Mouse (Mus musculus): ENCODE results near the gene Kcnk3.
A peak's percentile ranks its signal among the peaks of the same experiment; 100 is the strongest.

Kcnk3 gene

DNA sequence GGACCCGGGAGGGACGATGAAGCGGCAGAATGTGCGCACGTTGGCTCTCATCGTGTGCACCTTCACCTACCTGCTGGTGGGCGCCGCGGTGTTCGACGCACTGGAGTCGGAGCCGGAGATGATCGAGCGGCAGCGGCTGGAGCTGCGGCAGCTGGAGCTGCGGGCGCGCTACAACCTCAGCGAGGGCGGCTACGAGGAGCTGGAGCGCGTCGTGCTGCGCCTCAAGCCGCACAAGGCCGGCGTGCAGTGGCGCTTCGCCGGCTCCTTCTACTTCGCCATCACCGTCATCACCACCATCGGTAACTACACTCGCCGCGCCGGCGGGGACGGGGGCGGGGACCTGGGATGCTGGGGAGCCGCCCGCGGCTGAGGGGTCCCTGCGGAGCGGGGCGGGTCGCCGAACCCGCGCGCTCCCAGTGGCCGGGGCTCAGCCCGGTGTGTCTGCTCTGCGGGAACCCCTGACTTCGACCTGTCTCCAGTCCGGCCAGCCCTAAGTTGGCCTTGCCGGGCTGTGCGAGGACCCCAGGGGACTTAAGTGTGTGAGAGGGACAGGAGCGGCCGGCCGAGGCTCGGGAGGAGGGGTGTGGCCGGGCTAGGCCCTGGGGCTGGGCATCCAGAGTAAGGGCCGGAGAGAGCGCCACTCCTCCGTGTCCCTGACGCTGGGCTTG is 465 bp downstream of the Kcnk3 start:
- DNase-seq: peak; percentile 54 to 70

DNA sequence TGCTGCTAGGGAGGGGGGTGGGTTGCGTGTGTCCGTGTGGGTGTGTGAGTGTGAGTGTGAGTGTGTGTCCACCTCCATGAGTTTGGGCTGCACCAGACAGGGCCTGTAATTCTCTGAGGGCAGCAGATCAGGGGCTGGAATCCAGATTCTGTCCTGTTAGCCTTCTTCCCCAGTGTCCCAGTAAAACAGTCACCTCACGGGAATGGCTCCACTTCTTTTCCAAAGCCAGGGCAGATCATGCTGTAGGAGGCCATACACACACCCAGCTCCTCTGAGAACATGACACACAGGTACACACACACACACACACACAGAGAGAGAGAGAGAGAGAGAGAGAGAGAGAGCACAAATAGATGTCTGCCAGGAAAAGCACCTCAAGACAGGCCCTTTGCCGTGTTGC is 1.1 kb downstream of the Kcnk3 start:
- no peak for DNase-seq

DNA sequence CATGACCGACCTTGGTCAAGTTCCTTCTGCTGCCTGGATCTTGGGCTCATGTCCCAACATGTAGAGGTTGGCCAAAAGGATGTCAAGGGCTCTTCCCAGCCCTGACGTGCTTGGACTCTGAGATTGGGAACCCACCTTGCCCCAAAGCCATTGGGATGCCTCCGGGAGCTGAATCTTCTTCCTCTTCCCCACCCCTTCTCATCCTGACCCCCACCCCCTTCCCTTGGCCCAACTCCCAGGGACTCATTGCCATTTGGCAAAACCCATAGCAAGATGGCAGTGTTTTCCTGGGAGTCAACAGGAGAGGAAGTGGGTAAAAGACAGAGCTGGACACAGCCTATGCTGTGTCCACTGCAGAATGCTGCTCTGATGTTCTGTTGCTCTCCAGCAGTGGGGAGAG is 1.6 kb downstream of the Kcnk3 start:
- no peak for DNase-seq

DNA sequence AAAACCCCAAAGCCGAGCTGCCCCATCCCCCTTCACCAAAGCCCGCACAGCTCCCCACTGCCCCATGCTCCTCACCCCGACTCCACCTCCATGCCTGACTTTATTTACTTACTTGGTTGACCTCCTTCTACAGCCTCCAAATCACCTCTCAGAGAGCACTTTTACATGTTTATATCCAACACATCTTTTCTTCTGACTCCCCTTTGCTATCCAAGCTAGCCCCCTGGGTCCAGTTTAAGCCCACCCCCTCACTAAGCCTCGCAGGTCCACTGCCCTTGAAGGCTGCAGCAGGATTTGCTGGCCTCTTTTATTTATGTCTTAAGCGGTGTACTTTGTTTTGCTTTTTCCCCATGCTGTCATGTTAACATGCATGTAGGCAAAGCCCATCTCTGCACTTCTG is 2.3 kb downstream of the Kcnk3 start:
- DNase-seq: no peak

DNA sequence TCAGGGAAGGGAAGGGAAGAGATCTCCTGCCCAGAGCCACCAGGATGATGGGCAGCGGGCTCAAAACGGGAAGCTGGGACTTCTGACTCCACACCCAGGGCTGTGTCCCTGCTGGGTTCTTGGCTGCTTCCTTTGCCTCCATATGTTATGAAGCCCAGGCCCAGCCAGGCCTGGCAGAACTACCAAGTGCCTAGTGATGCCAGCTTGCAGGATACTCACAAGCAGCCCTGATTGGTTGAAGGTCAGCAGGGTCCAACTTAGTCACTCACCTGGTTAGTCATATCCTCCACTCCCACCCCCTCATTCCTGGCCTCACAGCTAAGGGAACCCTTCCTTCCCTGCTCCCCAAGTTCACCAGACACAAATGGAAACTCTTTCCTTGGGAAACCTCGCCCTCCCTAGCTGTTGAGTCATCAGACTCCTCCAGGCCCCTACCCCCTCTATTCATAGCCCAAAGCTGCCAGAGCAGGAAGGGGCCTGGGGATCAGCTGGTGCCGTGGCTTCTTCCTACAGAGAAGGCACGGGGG is 3.3 kb downstream of the Kcnk3 start:
- DNase-seq: no peak

DNA sequence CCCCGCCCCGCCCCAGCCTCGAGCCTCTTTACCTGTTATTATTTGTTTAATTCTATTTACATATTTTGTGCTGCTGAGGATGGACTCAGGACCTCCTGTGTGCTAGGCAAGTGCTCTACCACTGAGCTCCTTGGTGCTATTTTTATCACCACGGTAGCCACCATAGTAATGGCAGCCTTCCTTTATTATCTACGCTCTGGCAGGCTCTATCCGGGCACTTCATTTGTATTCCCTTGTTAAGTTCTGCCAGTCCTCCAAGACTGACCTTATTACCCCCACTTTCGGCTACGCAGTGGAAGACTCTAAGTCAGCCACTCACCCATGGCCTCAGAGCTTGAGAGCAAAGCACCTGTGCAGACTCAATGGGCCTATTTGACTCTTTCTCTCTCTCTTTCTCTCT is 3.8 kb downstream of the Kcnk3 start:
- DNase-seq: no peak

DNA sequence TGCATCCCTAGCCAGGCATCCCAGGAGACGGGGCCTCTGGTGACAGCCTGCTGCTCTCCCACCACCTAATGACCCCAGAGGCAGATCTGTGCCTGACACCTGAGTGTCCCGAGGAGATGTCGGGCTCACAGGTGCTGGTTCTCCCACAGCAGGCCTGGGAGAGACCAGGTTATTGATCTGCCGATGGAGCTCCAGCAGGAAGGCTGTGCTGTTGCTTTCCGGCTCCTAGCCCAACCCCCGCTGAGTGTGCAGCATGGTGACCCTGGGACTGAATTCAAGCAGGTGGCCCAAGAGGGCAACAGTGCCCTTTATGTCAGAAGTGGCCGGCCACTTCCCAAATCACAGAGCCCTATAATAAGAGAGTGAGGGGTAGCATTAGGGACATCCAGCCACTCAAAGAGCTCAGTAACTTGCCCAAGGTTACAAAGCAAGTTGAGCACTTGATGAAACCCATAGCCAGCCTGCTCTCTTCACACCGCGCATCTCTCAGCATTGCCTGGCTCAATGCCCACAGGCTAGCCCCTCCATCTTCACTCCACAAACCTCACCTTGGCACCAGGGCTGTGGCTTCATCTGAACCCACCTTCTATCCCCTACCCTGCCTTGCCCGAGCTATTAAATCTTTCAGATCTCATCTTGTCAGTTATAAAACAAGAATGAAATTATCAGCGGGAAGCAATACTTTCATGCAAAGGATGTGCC is 4.5 kb downstream of the Kcnk3 start:
- no peak for DNase-seq

DNA sequence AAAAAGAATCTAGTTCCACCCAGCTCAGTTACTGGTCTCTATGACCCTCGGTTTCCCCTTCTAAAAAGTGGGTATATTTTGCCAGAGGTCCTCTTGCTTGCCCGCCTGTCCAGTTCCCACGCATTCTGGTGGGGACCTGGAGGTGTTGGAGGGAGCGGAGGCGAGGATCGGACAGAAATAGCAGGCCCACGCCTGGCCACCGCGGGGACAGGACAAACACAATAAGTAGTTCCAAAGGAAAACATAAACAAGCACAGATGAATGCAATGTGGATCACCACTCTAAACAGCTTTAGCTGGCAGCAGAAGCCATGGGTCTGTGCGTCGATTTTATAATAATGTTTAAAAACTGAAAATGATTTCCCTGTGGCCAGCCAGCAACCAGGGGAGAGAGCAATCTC is 5.4 kb downstream of the Kcnk3 start:
- DNase-seq: no peak

DNA sequence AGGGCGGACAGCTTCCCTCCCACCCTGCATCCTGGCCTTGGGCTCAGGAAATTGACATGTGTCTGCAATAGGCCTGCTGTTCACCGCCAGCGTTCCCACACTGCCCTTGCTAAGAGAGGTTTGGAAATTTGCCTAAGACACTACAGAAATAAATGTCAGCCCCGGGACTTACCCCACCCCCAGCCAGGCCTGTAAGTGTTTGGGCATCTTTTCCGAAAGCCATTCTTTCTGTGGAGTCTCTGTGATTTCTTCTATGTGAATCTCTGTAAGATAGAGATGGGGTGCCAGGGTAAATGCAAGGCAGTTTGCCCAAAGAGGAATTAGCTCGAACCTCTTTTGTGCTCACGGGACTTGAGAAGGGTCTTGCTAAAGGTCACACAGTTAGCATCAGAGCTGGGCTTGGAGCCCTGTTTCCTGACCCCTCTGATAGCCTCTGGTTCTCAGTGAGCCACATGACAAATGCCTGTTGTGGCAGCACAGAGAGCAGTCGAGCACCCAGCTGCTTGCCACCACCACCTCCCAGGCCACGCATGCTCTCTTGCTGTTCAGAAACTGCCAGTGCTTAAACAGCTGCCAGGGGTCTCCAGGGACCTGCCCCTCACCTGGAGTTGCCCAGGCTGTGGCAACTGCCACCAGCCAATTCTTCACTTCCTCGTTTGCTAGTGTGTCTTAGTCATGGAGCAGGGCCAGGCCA is 6.0 kb downstream of the Kcnk3 start:
- peak; percentile 27 to 28 for DNase-seq

DNA sequence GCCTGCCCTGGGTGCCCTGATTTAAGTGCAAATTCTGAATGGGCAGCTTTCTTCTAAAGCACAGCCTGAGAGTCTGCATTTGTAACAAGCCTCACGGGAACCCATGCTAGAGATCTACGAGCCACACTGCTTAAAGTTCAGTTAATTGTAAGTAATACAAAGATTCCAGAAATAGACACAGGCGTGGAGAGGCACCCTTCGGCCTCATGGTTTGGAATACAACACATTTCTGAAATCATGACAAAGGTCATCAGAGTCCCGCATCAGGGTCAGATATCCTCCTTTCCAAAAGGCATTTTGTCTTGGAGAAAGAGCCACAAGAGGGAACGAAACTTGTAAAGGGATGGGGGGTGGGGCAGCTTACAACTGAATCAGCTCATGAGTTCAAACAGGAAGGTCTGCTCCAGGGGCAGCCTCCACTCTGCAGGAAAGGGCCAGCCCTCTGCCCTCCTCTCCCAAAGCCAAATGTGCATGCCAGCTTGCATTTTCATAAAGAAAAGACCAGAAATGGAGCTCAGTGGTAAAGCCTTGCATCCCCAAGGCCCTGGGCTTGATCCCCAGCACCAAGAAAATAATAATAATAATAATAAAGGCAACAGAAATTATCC is 7.1 kb downstream of the Kcnk3 start:
- DNase-seq: no peak

DNA sequence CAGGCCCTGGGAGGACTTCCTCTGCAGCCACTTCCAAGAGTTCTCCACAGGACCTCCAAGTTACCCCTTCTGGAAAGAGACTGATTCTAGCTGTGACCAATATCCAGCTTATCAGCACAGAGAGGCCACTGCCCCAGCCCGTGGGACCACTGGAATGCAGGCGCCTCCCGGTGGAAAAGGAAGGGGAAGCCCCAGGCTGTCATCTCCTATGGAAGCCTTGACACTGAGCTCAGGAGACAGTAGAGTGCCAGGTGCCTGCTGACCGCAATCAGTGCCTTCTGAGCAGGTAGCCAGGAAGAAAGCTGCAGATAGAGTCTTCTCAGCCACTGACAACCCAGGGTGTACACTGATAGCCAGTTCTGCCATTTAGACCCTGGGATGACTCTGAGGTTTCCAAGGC is 13.4 kb downstream of the Kcnk3 start:
- DNase-seq: peak; percentile 23 to 47

DNA sequence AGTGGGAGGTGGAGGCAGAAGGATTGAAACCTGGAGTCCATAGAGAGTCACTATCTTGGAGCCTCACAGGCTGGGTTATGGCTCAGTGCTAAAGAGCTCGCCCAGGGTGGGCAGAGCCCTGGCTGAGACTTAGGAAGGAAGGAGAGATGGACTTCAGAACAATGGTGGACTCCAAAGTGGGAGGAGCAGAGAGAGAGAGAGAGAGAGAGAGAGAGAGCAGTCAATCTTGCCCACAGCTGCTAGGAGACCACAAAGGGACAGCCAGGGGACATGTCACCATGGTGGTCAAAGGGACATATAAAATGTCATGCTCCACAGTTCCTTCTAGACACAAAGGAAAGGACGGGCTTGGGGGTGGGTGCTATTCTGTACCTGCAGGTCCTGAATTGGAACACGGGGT is 15.3 kb downstream of the Kcnk3 start:
- DNase-seq: no peak

DNA sequence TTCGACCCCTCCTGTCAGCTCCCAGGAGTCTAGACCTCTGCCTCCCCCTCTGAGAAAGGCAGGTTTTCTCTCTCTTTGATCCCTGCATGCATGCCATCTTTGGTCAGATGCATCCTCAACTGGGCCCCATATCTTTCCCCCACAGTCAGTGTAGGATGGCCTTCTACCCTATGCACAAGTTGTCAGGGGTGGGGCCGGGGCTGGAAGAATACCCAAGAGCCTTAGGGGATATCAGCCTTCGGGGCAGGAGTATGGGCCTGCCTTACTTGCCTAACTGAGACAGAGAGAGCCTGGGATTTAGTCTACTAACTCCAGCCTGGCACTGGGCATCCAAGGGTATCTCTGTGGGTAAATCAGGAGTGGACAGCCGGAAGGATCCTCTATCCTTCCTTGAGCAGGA is 16.0 kb downstream of the Kcnk3 start:
- no peak for DNase-seq

DNA sequence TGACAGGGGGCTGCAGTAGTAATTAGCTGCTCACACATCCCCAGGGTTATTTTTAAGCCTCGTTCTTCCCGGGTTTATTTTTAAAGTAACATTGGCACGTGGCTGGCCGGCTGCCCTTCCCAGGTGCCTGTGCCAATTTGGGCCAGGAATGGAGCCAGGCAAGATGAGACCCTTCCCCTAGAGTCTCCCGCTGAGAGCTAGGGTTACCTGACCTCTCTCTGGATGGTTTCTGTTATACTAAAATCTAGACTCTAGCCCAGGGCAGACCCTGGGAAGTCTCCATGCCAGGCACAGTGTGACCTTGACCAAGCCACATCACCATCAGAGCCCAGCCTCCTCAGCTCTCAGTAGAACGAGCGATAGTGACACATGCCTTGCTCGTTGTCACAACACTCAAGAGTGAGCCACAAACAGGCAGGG is 16.8 kb downstream of the Kcnk3 start:
- DNase-seq: no peak

DNA sequence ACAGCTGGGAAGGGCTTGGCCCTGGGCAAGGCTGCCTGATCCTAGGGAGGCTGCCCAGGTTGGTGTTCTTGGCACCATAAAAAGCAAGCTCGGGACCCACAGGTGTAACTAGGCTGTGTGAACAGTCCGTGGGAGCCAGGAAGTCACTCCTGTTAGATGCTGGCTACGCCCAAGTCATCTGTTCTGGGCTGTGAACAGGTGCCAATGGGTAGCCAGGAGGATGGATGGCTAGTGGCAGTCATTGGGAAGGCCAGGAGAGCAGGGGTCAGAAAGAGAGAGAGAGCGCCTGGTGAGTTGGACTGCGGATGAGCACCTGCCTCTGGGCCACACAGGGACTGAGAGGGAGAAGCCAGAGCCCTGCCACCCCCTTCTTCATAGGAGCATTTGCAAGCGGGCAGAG is 17.7 kb downstream of the Kcnk3 start:
- DNase-seq: no peak

DNA sequence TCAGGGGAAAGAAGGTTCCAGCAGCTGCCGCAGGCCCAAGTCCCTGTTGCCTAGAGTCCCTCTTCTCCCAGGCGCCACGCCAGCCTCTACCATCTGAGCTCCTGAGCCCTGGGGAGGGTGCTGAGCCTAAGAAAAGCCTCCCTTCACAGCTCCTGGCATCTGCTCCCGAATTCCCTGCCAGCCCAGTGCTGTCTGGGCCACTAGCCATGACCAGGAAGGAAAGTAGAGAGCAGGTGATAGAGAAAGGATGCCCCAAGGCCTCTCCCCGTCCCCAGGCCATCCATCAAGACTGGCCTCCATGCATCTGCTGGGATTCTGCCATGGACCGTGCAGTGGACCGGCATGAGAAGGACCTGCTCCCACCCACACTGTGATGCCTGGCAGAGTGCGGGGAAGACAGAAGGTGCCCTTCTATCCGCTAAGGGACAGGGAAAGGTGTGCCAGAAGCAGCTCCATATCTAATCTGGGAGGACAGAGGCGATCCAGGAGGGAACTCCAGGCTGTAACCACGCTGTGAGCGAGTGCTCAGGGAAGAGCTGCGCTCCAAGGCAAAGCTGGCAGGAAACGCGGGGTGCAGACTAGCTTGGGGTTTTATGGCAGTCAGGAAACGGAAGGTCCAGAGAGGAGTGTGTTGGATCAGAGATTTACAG is 18.6 kb downstream of the Kcnk3 start:
- peak in 1 of 2 experiments; percentile 33 for DNase-seq

DNA sequence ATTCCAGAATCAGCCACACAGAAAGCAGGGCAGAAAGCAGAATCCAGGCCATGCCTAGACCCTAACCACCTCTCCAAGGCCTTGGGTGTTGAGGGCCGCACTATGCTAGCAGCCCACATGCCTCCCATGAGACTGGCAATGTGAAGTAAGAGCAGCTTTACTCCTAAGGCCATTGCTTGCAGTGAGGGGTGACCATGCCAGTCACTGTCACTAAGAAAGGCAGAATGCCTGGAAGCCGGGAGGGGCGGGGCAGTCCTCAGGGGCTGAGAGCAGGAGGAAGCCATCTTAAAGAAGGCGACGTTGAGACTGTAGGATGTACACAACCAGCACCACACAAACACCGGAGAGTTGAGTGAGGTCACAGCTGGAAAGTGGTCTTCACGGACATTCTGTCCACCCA is 21.1 kb downstream of the Kcnk3 start:
- DNase-seq: no peak

DNA sequence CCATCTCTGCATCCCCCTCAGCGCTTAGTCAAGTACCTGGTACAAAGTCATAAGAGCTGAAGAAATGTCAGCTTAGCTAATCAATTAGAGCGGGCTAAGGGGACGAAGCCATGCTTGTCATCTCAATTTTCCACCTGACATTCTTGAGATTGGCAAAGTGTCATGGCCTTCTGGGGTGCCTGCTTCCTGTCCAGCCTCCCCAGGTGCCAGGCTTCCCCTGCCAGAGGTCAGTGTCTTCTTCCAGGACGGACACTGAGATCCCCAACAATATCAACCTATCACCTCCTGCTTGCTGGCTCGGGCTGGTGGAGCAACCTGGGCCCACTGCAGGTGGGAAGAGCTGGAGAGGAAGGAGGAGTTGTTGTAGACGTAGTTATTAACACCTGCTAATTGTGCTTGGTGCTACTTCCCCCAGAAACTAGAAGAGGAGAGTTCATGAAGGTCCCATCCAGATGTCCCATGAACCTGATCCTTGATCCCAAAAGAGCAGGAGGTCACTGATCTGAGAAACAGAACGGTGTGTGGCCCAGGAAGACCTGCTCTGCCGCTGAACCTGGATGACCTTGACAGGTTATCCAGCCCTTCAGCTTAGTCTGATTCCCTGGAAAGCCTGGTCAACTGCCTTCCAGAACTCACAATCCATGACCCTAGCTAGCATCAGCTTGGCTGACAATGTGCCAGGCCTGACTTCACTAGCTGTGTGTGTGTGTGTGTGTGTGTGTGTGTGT is 22.1 kb downstream of the Kcnk3 start:
- no peak for DNase-seq

DNA sequence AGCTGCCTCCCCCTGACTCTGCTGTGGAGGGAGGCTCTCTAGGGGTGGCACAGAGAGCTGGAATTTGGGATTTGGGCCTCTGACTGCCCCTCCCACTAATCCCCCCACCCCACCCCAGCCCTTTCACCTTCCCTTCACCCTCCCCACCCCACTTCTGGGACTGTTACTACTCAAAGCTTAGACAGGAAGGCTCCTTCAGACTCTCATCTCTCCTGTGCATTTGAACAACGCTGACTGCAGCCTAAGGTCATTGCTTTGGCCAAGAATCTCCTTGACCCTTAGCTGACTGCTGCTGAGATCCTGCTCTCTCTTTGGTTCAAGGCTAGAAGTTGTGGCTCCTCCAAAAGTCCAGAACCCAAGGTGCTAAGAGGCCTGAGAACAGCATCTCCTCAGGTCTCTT is 23.1 kb downstream of the Kcnk3 start:
- DNase-seq: no peak

DNA sequence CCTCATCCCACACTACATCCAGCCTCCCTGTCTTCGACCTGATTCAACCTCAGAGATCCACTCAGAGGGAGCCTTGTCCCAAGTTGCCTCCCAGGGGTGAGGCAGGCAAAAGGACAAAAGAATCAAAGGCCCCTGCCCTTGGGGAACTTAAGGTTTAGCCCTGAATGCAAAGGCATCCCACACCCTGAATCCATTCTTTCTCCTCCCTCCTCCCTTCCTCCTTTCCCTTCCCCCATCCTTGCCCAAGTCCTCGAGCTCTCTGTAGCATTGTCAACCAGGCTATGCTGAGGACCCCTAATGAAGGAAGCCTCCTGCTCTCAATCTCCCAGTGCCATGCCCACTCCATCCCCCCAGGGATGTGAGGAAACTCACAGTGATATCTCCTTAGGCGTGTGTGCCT is 23.7 kb downstream of the Kcnk3 start:
- no peak for DNase-seq

DNA sequence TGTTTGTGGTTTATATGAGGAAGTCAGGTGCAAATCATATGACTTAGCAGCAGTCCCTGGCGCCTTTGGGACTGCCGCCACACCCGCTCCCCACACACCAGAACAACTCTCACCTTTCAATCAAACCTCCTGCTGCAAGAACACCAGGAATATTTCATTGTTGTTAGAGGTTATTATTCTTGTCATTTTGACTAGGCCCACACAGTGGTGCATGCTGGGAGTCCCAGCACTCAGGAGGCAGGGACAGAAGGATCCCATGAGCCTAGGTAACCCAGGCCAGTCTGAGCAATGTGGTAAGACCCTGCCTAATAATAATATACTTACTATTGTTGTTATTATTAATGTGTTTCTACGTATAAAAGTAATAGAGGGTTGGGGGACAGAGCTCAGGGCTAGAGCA is 24.6 kb downstream of the Kcnk3 start:
- DNase-seq: no peak

DNA sequence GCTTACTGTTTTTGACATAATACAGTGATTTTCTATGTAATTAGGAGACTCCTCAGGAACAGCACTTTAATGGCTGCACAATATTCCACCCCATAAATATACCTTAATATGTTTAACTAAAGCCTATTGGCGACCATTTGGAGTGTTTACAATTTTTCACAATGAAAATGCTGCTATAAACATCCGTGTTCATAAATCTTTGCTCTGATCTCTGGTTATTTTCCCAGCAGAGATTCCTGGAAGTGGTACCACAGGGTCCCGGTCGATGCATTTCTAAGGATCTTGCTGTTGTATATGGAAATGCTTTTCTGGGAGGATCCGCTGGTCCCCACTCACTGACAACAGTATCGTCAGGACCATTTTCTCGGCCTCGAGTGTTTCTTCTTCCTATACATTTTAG is 25.3 kb downstream of the Kcnk3 start:
- DNase-seq: no peak

Measured in kidney, postnatal 4 days (tissue).